Mouse (Mus musculus): ENCODE data around the gene Cacna1c. TPM values are rescaled to one million over a fixed set of nuclear protein-coding genes. Genes with fewer than 3 reads are reported as not detected.
A peak's percentile ranks its signal among the peaks of the same experiment; 100 is the strongest.

Cacna1c gene
- polyA plus RNA-seq, 1 experiment = 16.7 TPM

DNA sequence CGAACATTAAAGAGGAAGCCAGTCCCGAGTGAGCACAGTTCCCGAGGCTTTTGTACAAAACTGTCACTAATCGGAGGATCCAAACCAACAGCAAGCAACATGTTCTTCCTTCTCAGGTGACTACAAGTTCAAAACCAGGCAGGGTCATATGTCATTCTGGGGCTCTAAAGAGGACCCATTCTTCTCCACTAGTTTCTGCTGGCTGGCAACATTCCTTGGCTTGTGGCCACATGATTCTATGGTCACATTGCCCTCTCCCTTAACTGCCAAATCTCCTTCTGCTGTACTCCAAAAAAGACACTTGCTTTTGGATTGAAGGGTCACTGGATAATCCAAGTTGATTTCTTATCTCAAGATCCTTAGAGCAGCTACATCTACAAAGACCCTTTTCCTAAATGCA, 82.9 kb downstream of the Cacna1c start:
- no peaks in the 10 kb centered on the region for H3K27me3 ChIP-seq (ENCODE audit: control insufficient read depth, insufficient read depth, low read length)
- H3K4me3 ChIP-seq (replicated peaks; ENCODE audit: insufficient read depth, low read depth, low read length) = no peak overlapping the region
- DNase-seq = no peak
- H3K27ac ChIP-seq (ENCODE audit: insufficient read depth, low read length) = no peak overlapping the region
- WGBS = 76% methylated on average over 4 of the region's 4 CpGs
- no peak for TF ChIP-seq POLR2A (IDR thresholded peaks at IDR 0.05; ENCODE audit: borderline replicate concordance, insufficient read depth, low read length)
- TF ChIP-seq CTCF (IDR thresholded peaks at IDR 0.05; ENCODE audit: borderline replicate concordance, insufficient read depth, low read depth, low read length) = no peak
- peaks cover 9% of the 10 kb centered on the region; the same call in 1 of the 2 replicates for H3K4me1 ChIP-seq (ENCODE audit: control insufficient read depth, insufficient read depth, low read length)

DNA sequence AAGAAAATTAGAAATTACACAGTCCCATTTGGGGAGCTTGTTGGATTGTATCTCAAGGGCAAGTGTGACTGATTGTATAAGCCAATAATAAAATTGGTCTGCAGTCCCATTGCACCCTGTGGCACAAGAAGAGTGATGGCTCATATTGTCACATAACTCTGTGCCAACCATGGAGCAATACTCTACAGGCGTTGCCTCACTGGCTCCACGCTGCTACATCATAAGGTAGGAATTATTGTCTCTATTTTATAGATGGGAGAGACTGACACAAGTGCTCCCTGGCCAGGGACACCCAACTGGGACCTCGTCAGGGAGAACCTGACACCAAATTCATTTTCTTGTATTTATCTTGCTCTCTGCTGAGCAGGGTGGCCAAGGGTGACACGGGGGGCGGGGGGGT, 85.8 kb downstream of the Cacna1c start:
- Histone ChIP-seq H3K27ac (ENCODE audit: insufficient read depth, low read length) (no peak overlapping the region), H3K27me3 (ENCODE audit: control insufficient read depth, insufficient read depth, low read length) (no peaks in the 10 kb centered on the region), H3K4me1 (ENCODE audit: control insufficient read depth, insufficient read depth, low read length) (peaks cover 9% of the 10 kb centered on the region; the same call in 1 of the 2 replicates), H3K4me3 (replicated peaks; ENCODE audit: insufficient read depth, low read depth, low read length) (no peak overlapping the region)
- TF ChIP-seq POLR2A (IDR thresholded peaks at IDR 0.05; ENCODE audit: borderline replicate concordance, insufficient read depth, low read length) = no peak
- no peak for TF ChIP-seq CTCF (IDR thresholded peaks at IDR 0.05; ENCODE audit: borderline replicate concordance, insufficient read depth, low read depth, low read length)
- DNase-seq = no peak
- WGBS = 86% methylated on average over 5 of the region's 5 CpGs

DNA sequence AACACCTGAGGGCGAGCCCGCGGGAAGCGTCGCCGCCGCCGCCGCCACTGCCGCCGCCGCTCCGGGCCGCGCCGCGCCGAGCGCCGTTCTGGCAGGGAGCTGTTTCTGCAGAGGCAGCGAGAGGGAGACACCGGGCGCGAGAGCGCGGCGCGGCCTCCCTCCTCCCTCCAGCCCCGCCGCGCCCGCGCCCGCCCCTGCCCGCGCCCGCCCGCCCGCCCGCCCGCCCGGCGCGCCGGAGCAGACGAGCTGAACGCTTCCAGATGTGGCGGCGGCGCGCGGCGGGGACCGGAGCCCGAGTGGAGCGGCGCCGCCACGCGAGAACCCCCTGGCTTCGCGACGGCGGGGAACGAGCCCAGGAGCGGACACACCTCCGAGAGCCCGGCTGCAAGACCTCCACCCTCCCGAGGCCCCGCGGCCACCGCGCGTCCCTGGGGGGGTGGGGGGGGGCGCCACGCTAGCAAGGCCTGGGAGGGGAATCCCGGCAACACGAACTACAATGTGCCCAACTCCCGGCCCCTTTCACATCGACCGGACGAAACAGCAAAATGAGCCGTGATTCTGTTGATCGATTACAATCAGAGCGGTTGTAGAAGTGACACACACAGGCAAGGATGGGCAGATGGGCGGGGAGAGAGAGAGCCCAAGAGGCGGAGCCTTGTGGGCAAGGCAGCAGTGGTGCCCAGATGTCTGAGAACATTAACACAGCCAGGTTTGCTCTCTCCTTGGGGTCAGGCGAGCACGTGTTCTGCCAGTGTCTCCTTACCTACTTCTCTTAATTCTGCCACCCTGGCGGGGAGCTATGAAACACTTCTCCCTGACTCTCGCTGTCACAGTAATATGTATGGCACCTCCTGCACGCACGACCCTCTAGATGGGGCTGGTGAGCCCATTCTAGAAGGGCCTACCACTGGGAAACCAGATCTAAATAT, 87.5 kb downstream of the Cacna1c start:
- TF ChIP-seq CTCF (IDR thresholded peaks at IDR 0.05; ENCODE audit: borderline replicate concordance, insufficient read depth, low read depth, low read length) (peak; percentile 78), POLR2A (IDR thresholded peaks at IDR 0.05; ENCODE audit: borderline replicate concordance, insufficient read depth, low read length) (0 out of 2 replicates have a peak, but pooled peaks have one; percentile 14)
- no peaks in the 10 kb centered on the region for H3K27me3 ChIP-seq (ENCODE audit: control insufficient read depth, insufficient read depth, low read length)
- peak overlapping the region; percentile 86 for H3K4me3 ChIP-seq (replicated peaks; ENCODE audit: insufficient read depth, low read depth, low read length)
- H3K27ac ChIP-seq (ENCODE audit: insufficient read depth, low read length) = peak overlapping the region; percentile 83
- peak; percentile 75 for DNase-seq
- H3K4me1 ChIP-seq (ENCODE audit: control insufficient read depth, insufficient read depth, low read length) = peaks cover 15% of the 10 kb centered on the region; the same call in 1 of the 2 replicates
- WGBS = under 1% methylated on average over 46 of the region's 93 CpGs

DNA sequence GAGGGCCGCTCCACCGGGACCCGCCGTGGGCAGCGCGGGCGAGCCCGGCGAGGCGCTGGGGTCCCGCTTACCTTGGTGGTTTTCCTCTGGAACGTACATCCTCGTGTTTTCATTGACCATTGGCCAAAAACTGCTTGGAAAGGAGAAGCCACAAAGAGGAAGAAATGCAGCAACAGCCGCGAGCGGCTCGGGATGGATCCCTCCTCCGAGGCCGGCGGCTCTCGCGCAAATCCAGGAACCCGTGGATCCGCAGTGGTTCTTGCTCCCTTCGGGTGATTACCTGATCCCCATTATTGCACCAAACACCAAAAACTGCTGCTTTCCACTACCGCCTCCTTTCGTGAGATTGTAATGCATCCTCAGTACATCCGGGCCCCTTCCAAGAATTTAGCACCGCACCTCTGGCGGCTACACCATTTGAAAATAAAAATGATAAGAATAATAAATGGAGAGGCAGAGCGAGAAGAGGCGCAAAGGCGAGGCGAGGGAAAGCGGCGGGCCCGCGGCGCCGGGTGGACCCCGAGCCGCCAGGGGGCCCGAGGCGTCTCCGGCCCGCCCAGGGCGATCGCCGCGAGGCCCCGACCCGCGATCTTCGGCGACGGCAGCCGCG, 88.3 kb downstream of the Cacna1c start:
- under 1% methylated on average over 58 of the region's 58 CpGs for WGBS
- Histone ChIP-seq H3K27ac (ENCODE audit: insufficient read depth, low read length) (peak overlapping the region; percentile 83), H3K4me1 (ENCODE audit: control insufficient read depth, insufficient read depth, low read length) (peaks cover 19% of the 10 kb centered on the region; the same call in 1 of the 2 replicates), H3K27me3 (ENCODE audit: control insufficient read depth, insufficient read depth, low read length) (no peaks in the 10 kb centered on the region), H3K4me3 (replicated peaks; ENCODE audit: insufficient read depth, low read depth, low read length) (peak overlapping the region; percentile 86)
- TF ChIP-seq POLR2A (IDR thresholded peaks at IDR 0.05; ENCODE audit: borderline replicate concordance, insufficient read depth, low read length) (no peak), CTCF (IDR thresholded peaks at IDR 0.05; ENCODE audit: borderline replicate concordance, insufficient read depth, low read depth, low read length) (no peak; the same call in 1 of the 2 replicates)
- DNase-seq = peak; percentile 62 to 78

DNA sequence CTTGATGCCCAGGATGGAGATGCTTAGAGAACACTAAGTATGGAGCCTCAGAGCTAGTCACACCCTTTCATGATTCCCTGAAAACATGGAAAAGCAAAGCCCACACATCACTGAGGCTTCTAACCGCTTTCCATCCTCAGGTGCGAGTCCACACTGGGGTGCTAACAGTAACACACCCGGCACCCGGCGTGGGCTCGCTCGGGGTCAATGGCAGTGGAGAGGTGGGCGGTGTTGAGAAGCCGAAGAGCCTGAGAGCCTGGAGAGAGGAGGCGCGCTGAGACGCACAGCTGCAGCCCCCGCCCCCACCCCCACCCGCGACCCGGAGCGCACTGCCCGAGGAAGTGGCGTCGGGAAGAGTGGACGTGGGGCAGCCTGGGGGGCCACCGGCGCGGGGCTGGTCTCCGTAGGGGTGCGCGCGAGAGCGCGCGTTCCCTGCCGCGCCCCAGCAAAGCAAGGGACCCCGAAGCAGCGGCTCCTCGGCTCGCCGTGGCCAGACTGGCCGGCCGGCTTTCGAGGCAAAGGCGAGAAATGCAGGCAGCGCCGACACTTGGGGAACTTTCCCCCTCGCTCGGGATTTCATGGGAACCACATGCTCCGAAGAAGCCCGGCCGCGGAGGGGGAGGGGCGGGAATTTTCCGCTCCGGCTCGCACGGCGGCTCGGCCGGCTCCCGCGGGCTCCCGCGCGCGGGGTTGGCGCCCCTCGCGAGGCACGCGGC, 88.9 kb downstream of the Cacna1c start:
- Histone ChIP-seq H3K4me3 (replicated peaks; ENCODE audit: insufficient read depth, low read depth, low read length) (peak overlapping the region; percentile 86), H3K27ac (ENCODE audit: insufficient read depth, low read length) (peak overlapping the region; percentile 83), H3K4me1 (ENCODE audit: control insufficient read depth, insufficient read depth, low read length) (peaks cover 24% of the 10 kb centered on the region), H3K27me3 (ENCODE audit: control insufficient read depth, insufficient read depth, low read length) (no peaks in the 10 kb centered on the region)
- WGBS = 1% methylated on average over 69 of the region's 69 CpGs
- DNase-seq = peak in 1 of 2 experiments; percentile 71
- TF ChIP-seq CTCF (IDR thresholded peaks at IDR 0.05; ENCODE audit: borderline replicate concordance, insufficient read depth, low read depth, low read length) (no peak), POLR2A (IDR thresholded peaks at IDR 0.05; ENCODE audit: borderline replicate concordance, insufficient read depth, low read length) (no peak)

DNA sequence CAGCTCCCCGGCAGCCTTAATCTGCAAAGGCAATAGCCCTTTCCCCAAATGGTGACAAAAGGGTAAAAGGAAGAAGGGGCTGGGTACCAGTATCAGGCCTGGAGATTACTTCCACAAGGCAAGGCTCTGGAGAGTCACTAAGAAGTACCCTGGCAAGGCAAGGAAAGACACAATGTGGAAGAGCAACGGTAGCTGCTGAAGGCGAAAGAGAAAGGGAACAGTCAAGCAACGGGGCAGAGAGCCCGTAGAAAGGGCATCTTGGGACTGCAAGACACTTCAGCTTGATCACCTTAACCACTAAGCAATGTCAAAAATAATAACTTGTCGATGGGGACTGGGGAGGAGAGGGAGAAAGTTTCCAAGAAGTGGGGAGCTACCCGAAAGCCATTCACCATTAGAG, 89.5 kb downstream of the Cacna1c start:
- WGBS = 12% methylated on average over 7 of the region's 7 CpGs
- DNase-seq = peak in 1 of 2 experiments; percentile 49
- H3K27ac ChIP-seq (ENCODE audit: insufficient read depth, low read length) = peak overlapping the region; percentile 79
- H3K4me1 ChIP-seq (ENCODE audit: control insufficient read depth, insufficient read depth, low read length) = peaks cover 24% of the 10 kb centered on the region
- TF ChIP-seq CTCF (IDR thresholded peaks at IDR 0.05; ENCODE audit: borderline replicate concordance, insufficient read depth, low read depth, low read length) (no peak), POLR2A (IDR thresholded peaks at IDR 0.05; ENCODE audit: borderline replicate concordance, insufficient read depth, low read length) (no peak)
- no peaks in the 10 kb centered on the region for H3K27me3 ChIP-seq (ENCODE audit: control insufficient read depth, insufficient read depth, low read length)
- peak overlapping the region; percentile 86 for H3K4me3 ChIP-seq (replicated peaks; ENCODE audit: insufficient read depth, low read depth, low read length)
